Mouse (Mus musculus): ENCODE measurements around the gene Cacng6.

- no peak for TF ChIP-seq CHD2 (IDR thresholded peaks at IDR 0.05; ENCODE audit: low read length)
- no peak for TF ChIP-seq MAFK (IDR thresholded peaks at IDR 0.05; ENCODE audit: borderline replicate concordance, low read depth, low read length)
- no peak for TF ChIP-seq TCF12 (IDR thresholded peaks at IDR 0.05; ENCODE audit: low read depth, low read length)
- TF ChIP-seq CTCF (IDR thresholded peaks at IDR 0.05 in 2 of 3, conservative IDR thresholded peaks at IDR 0.05 in 1 of 3; ENCODE audit: control insufficient read depth in 1 of 3, insufficient read depth in 1 of 3, low read depth in 2 of 3, low read length in 3 of 3, poor library complexity in 1 of 3, severe bottlenecking in 1 of 3), result no peak
Measured at GRCm38 (mm10) chr7:3446584-3446983, 22.6 kb downstream of the Cacng6 start.

Measured in MEL (cell line).